Mouse (Mus musculus): ENCODE data around the gene Lgr6. TPM values are rescaled to one million over a fixed set of nuclear protein-coding genes. Genes with fewer than 3 reads are reported as not detected.

Gene Lgr6
- polyA plus RNA-seq, 1 experiment from 2014 or later = 1.2 TPM

DNA sequence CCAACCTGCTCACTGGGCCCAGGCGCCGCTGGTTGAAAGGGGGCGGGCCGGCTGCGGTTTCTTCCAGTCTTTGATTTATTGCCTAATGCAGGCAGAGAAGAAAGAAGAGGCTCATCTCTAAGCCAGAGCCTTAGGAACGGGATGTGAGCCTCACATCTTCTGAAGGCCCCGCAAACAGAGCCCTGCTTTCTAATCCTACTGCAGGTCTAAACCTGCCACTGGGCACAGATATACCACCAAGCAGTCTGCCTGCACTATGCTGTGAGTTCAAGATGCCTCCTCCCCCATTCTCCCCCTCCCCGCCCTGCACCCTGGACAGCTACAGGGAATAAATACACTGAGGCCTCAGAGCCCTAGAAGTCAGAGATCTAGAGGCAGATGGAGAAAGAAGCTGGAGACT is 35.2 kb downstream of the Lgr6 start:
- DNase-seq (ENCODE audit: low spot score) (no peak), ATAC-seq (ENCODE audit: low FRiP score) (no peak)
- Histone ChIP-seq H3K4me1 (replicated peaks; ENCODE audit: control insufficient read depth, insufficient read depth, low read length) (no peaks in the 10 kb centered on the region), H3K36me3 (replicated peaks; ENCODE audit: control insufficient read depth, insufficient read depth) (no peaks in the 10 kb centered on the region), H3K9ac (no peak overlapping the region), H3K27me3 (ENCODE audit: control insufficient read depth, insufficient read depth, low read length) (no peaks in the 10 kb centered on the region), H3K27ac (no peak overlapping the region), H3K4me3 (replicated peaks; ENCODE audit: low read length) (no peak overlapping the region), H3K4me2 (replicated peaks) (no peak overlapping the region), H3K9me3 (ENCODE audit: control insufficient read depth, low read length) (no peaks in the 10 kb centered on the region)
- WGBS = 61% methylated on average over 8 of the region's 8 CpGs

DNA sequence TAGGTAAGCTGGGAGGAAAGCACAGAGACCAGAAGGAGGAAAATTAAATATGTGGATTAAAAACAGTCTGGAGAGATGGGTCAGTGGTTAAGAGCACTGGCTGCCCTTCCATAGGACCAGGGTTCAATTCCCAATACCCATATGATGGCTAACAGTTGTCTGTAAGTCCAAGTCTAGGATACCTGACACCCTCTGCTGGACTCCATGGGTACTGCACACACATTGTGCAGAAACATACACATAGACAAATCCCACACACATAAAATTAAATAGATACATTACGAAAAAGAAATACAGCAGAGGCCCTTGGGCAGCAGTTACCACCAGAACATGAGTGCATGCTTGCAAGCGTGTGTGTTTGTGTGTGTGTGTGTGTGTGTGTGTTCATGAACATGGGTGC is 40.6 kb downstream of the Lgr6 start:
- H3K9ac ChIP-seq = no peak overlapping the region

DNA sequence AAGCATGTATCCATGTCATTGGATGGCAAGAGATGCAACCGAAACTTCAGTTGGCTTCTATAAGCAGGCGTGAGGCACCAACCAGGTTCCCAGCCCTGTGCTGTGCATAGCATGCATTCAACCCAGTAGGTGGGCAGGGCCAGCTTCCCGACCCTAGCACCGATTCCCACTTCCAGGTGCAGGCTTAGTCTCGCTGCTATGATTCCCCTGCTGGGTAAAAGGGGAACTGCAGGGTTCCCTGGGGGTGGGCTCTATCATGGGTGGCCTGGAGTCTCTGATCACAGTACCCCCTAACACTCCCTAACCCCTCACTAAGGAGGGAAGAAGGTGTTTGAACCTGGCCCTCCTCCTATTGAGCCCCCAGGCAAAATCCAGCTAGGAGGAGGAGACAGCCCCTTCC is 42.1 kb downstream of the Lgr6 start:
- Histone ChIP-seq H3K4me3 (replicated peaks; ENCODE audit: low read length) (no peak overlapping the region), H3K27ac (no peak overlapping the region), H3K4me1 (replicated peaks; ENCODE audit: control insufficient read depth, insufficient read depth, low read length) (no peaks in the 10 kb centered on the region), H3K4me2 (replicated peaks) (no peak overlapping the region), H3K9ac (no peak overlapping the region), H3K27me3 (ENCODE audit: control insufficient read depth, insufficient read depth, low read length) (no peaks in the 10 kb centered on the region), H3K9me3 (ENCODE audit: control insufficient read depth, low read length) (no peaks in the 10 kb centered on the region), H3K36me3 (replicated peaks; ENCODE audit: control insufficient read depth, insufficient read depth) (no peaks in the 10 kb centered on the region)
- DNase-seq (ENCODE audit: low spot score) (no peak), ATAC-seq (ENCODE audit: low FRiP score) (no peak)
- WGBS = 65% methylated on average over 5 of the region's 5 CpGs

More for the DNA sequence above, 40.6 kb downstream of the Lgr6 start:
- ATAC-seq (ENCODE audit: low FRiP score) (no peak), DNase-seq (ENCODE audit: low spot score) (no peak)
- no peaks in the 10 kb centered on the region for H3K4me1 ChIP-seq (replicated peaks; ENCODE audit: control insufficient read depth, insufficient read depth, low read length)
- no peaks in the 10 kb centered on the region for H3K36me3 ChIP-seq (replicated peaks; ENCODE audit: control insufficient read depth, insufficient read depth)
- H3K27ac ChIP-seq = no peak overlapping the region
- no peak overlapping the region for H3K4me3 ChIP-seq (replicated peaks; ENCODE audit: low read length)
- no peak overlapping the region for H3K4me2 ChIP-seq (replicated peaks)
- no peaks in the 10 kb centered on the region for H3K27me3 ChIP-seq (ENCODE audit: control insufficient read depth, insufficient read depth, low read length)
- 92% methylated on average over 2 of the region's 2 CpGs for WGBS
- H3K9me3 ChIP-seq (ENCODE audit: control insufficient read depth, low read length) = no peaks in the 10 kb centered on the region

GRCm38 (mm10) chr1:135061300-135061699 is 43.8 kb downstream of the Lgr6 start:
- no peaks in the 10 kb centered on the region for H3K27me3 ChIP-seq (ENCODE audit: control insufficient read depth, insufficient read depth, low read length)
- H3K4me1 ChIP-seq (replicated peaks; ENCODE audit: control insufficient read depth, insufficient read depth, low read length) = no peaks in the 10 kb centered on the region
- no peaks in the 10 kb centered on the region for H3K36me3 ChIP-seq (replicated peaks; ENCODE audit: control insufficient read depth, insufficient read depth)
- no peak overlapping the region for H3K4me3 ChIP-seq (replicated peaks; ENCODE audit: low read length)
- no peak overlapping the region for H3K27ac ChIP-seq
- H3K4me2 ChIP-seq (replicated peaks) = no peak overlapping the region
- DNase-seq (ENCODE audit: low spot score) (no peak), ATAC-seq (ENCODE audit: low FRiP score) (no peak)
- H3K9ac ChIP-seq = no peak overlapping the region
- H3K9me3 ChIP-seq (ENCODE audit: control insufficient read depth, low read length) = no peaks in the 10 kb centered on the region
- WGBS = 94% methylated on average over 6 of the region's 6 CpGs

GRCm38 (mm10) chr1:135060174-135060573 is 44.9 kb downstream of the Lgr6 start:
- Histone ChIP-seq H3K27ac (no peak overlapping the region), H3K4me2 (replicated peaks) (no peak overlapping the region), H3K27me3 (ENCODE audit: control insufficient read depth, insufficient read depth, low read length) (no peaks in the 10 kb centered on the region), H3K9ac (no peak overlapping the region), H3K36me3 (replicated peaks; ENCODE audit: control insufficient read depth, insufficient read depth) (no peaks in the 10 kb centered on the region), H3K9me3 (ENCODE audit: control insufficient read depth, low read length) (no peaks in the 10 kb centered on the region), H3K4me3 (replicated peaks; ENCODE audit: low read length) (no peak overlapping the region), H3K4me1 (replicated peaks; ENCODE audit: control insufficient read depth, insufficient read depth, low read length) (no peaks in the 10 kb centered on the region)
- 85% methylated on average over 6 of the region's 6 CpGs for WGBS
- ATAC-seq (ENCODE audit: low FRiP score) = no peak
- no peak for DNase-seq (ENCODE audit: low spot score)

GRCm38 (mm10) chr1:135056901-135057300 is 48.2 kb downstream of the Lgr6 start:
- Histone ChIP-seq H3K4me3 (replicated peaks; ENCODE audit: low read length) (no peak overlapping the region), H3K27me3 (ENCODE audit: control insufficient read depth, insufficient read depth, low read length) (no peaks in the 10 kb centered on the region), H3K4me2 (replicated peaks) (no peak overlapping the region), H3K4me1 (replicated peaks; ENCODE audit: control insufficient read depth, insufficient read depth, low read length) (no peaks in the 10 kb centered on the region), H3K36me3 (replicated peaks; ENCODE audit: control insufficient read depth, insufficient read depth) (no peaks in the 10 kb centered on the region), H3K27ac (no peak overlapping the region), H3K9me3 (ENCODE audit: control insufficient read depth, low read length) (no peaks in the 10 kb centered on the region), H3K9ac (no peak overlapping the region)
- ATAC-seq (ENCODE audit: low FRiP score) (no peak), DNase-seq (ENCODE audit: low spot score) (no peak)
- 80% methylated on average over 8 of the region's 8 CpGs for WGBS

DNA sequence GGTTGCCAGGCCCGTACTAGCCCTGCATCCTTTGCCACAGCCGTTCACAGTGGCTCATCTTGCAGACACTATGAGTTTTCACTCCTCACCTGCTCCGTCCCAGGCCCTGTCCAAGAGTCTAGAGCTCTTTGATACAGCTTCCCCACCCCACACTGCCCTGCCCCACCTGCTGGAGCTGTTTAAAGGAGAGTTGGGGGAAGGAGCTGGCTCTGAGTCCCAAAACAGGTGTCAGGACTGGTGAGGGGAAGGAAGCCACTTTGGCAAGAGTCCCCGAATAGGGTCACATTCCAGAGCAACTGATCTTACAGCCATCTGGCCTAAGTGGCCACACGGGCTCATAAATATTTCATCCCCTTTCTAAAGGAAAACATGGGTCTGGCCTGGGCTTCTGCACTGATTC is 51.0 kb downstream of the Lgr6 start:
- Histone ChIP-seq H3K9ac (no peak overlapping the region), H3K36me3 (replicated peaks; ENCODE audit: control insufficient read depth, insufficient read depth) (no peaks in the 10 kb centered on the region), H3K4me2 (replicated peaks) (no peak overlapping the region), H3K4me3 (replicated peaks; ENCODE audit: low read length) (no peak overlapping the region), H3K4me1 (replicated peaks; ENCODE audit: control insufficient read depth, insufficient read depth, low read length) (no peaks in the 10 kb centered on the region), H3K27ac (no peak overlapping the region), H3K27me3 (ENCODE audit: control insufficient read depth, insufficient read depth, low read length) (no peaks in the 10 kb centered on the region), H3K9me3 (ENCODE audit: control insufficient read depth, low read length) (no peaks in the 10 kb centered on the region)
- WGBS = 87% methylated on average over 5 of the region's 5 CpGs
- ATAC-seq (ENCODE audit: low FRiP score) = no peak
- DNase-seq (ENCODE audit: low spot score) = no peak

DNA sequence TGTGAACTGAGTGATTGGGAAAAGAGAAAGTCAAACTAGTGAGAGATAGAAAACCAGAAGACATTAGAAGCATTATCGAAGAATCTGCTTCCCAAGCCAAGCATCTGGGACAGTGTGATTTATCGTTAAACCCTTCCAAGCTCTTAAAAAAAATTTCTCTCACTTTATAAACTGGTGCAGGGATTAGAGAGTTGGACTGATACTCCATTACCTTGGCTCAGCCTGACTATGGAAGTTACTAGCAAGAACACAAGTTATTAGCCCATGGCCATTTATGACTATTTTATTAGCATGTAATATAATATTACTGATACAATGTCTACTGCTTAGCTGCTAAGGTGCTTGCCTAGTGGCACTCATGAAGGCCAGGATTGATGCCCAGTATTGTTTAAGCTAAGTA is 60.6 kb downstream of the Lgr6 start:
- no peak for DNase-seq (ENCODE audit: low spot score)
- Histone ChIP-seq H3K9me3 (ENCODE audit: control insufficient read depth, low read length) (no peaks in the 10 kb centered on the region), H3K36me3 (replicated peaks; ENCODE audit: control insufficient read depth, insufficient read depth) (no peaks in the 10 kb centered on the region), H3K27ac (no peak overlapping the region), H3K4me3 (replicated peaks; ENCODE audit: low read length) (no peak overlapping the region), H3K27me3 (ENCODE audit: control insufficient read depth, insufficient read depth, low read length) (no peaks in the 10 kb centered on the region), H3K4me1 (replicated peaks; ENCODE audit: control insufficient read depth, insufficient read depth, low read length) (no peaks in the 10 kb centered on the region), H3K4me2 (replicated peaks) (no peak overlapping the region), H3K9ac (no peak overlapping the region)
- ATAC-seq (ENCODE audit: low FRiP score) = no peak
- WGBS = 96% methylated on average over 2 of the region's 2 CpGs

GRCm38 (mm10) chr1:135036297-135036696 is 68.8 kb downstream of the Lgr6 start:
- H3K27me3 ChIP-seq (ENCODE audit: control insufficient read depth, insufficient read depth, low read length) = no peaks in the 10 kb centered on the region
- DNase-seq (ENCODE audit: low spot score) (no peak), ATAC-seq (ENCODE audit: low FRiP score) (no peak)
- H3K9me3 ChIP-seq (ENCODE audit: control insufficient read depth, low read length) = no peaks in the 10 kb centered on the region
- H3K9ac ChIP-seq = no peak overlapping the region
- WGBS = 89% methylated on average over 5 of the region's 5 CpGs
- H3K4me2 ChIP-seq (replicated peaks) = no peak overlapping the region
- H3K36me3 ChIP-seq (replicated peaks; ENCODE audit: control insufficient read depth, insufficient read depth) = no peaks in the 10 kb centered on the region
- no peak overlapping the region for H3K27ac ChIP-seq
- no peaks in the 10 kb centered on the region for H3K4me1 ChIP-seq (replicated peaks; ENCODE audit: control insufficient read depth, insufficient read depth, low read length)
- no peak overlapping the region for H3K4me3 ChIP-seq (replicated peaks; ENCODE audit: low read length)

DNA sequence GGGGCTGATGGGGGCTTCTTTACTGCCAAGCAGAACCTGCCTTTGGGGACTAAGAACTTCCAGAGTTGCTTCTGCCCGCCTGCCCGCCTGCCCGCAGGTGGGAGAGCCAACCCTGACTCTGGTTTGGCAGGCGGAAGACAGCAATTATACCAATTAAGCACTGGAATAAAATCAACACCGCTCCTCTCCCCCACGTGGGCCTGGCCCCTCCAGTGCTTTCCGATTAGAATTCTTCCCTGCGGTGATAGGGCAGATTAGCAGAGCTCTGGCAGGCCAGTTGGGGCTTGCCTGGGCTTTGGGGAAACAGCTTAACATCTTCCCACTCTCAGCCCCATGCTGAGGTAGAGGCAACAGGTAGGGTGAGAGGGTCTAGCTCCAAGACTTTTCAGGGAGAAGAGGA is 72.4 kb downstream of the Lgr6 start:
- no peak for ATAC-seq (ENCODE audit: low FRiP score)

More for the DNA sequence above, 72.4 kb downstream of the Lgr6 start:
- no peak for DNase-seq (ENCODE audit: low spot score)
- no peaks in the 10 kb centered on the region for H3K36me3 ChIP-seq (replicated peaks; ENCODE audit: control insufficient read depth, insufficient read depth)
- H3K4me2 ChIP-seq (replicated peaks) = no peak overlapping the region
- H3K4me1 ChIP-seq (replicated peaks; ENCODE audit: control insufficient read depth, insufficient read depth, low read length) = no peaks in the 10 kb centered on the region
- H3K27me3 ChIP-seq (ENCODE audit: control insufficient read depth, insufficient read depth, low read length) = no peaks in the 10 kb centered on the region
- H3K9me3 ChIP-seq (ENCODE audit: control insufficient read depth, low read length) = no peaks in the 10 kb centered on the region
- WGBS = 48% methylated on average over 8 of the region's 8 CpGs
- no peak overlapping the region for H3K9ac ChIP-seq
- H3K27ac ChIP-seq = no peak overlapping the region
- H3K4me3 ChIP-seq (replicated peaks; ENCODE audit: low read length) = no peak overlapping the region

All from hindbrain, embryonic 14.5 days (tissue).